Mouse (Mus musculus) hindbrain, postnatal 0 days (tissue): Measurements from ENCODE around the gene Tbc1d30. TPM values are rescaled to one million over a fixed set of nuclear protein-coding genes. Genes with fewer than 3 reads are reported as not detected.

ENCODE experiments used
- ATAC-seq: fragments of 200-750 bp; cut with Nextera tagmentation; 2 replicates; pipeline ENCODE4 v1.8.0; 2017; ENCODE audit warnings: mild to moderate bottlenecking, moderate TSS enrichment, moderate library complexity
- DNase-seq: peaks from one replicate; pipeline ENCODE4 v3.0.0-alpha.2; 2015; ENCODE audit warnings: low spot score
- H3K27ac ChIP-seq: fragments of 300-500 bp; sonication (generic); 2 replicates; pipeline ENCODE4 v1.5.1; 2014; ENCODE audit warnings: mild to moderate bottlenecking
- H3K27me3 ChIP-seq: fragments of 300-500 bp; sonication (generic); 2 replicates; pipeline ENCODE4 v1.6.1; 2014; ENCODE audit warnings: low read length, mixed read lengths; ENCODE audit not compliant: insufficient read depth
- H3K36me3 ChIP-seq: fragments of 300-500 bp; sonication (generic); 2 replicates; pipeline ENCODE4 v1.6.1; 2014; ENCODE audit warnings: low read length, mixed read lengths; ENCODE audit not compliant: insufficient read depth
- H3K4me1 ChIP-seq: fragments of 300-500 bp; sonication (generic); 2 replicates; pipeline ENCODE4 v1.6.1; 2014; ENCODE audit warnings: antibody characterized with exemption, low read length, mixed read lengths; ENCODE audit not compliant: insufficient read depth
- H3K4me2 ChIP-seq: fragments of 300-500 bp; sonication (generic); 2 replicates; pipeline ENCODE4 v1.6.1; 2014; ENCODE audit warnings: low read depth, mild to moderate bottlenecking, low read length, moderate library complexity, mixed read lengths
- H3K4me3 ChIP-seq: fragments of 300-500 bp; sonication (generic); 2 replicates; pipeline ENCODE4 v1.5.1; 2014; ENCODE audit warnings: low read length
- H3K9ac ChIP-seq: fragments of 300-500 bp; sonication (generic); replicated peaks from 2 replicates; pipeline ENCODE4 v1.6.1; 2014; ENCODE audit warnings: mild to moderate bottlenecking, low read length, moderate library complexity, mixed read lengths
- H3K9me3 ChIP-seq: fragments of 300-500 bp; sonication (generic); 2 replicates; pipeline ENCODE4 v1.6.1; 2016; ENCODE audit warnings: low read length, mixed read lengths
- CTCF ChIP-seq: IDR thresholded peaks from 2 replicates; pipeline ENCODE4 v1.5.1; 2016; ENCODE audit warnings: antibody characterized with exemption, control low read depth, low read depth
- WGBS: fragments of 180-500 bp; shearing (Covaris S2); extraction: QIAGEN DNeasy Blood & Tissue Kit; methylation state at CpG from one replicate; pipeline ENCODE4 v1.1.7; 2014; 5-methylcytosine and 5-hydroxymethylcytosine counted together
- polyA plus RNA-seq: library from polyadenylated mRNA; unstranded; fragments of >200 nt; fragmentation: Nextera tagmentation; extraction: Ambion mirVana; gene quantifications from 2 replicates; pipeline ENCODE4 v1.2.1, GENCODE M21; 2015
- total RNA-seq: library from RNA; depleted of rRNA; stranded (reverse); fragments of >200 nt; gene quantifications from 2 replicates; pipeline ENCODE4 v1.2.3, GENCODE M21; 2014; rRNA removed

Gene Tbc1d30
- total RNA-seq (47.5 and 55.6 TPM in 2 replicates), polyA plus RNA-seq (9.6 and 10.4 TPM in 2 replicates)

- Histone ChIP-seq H3K4me3 (peak within 1 kb of the TSS; percentile 49), H3K9me3 (no peaks in the 10 kb centered on the region), H3K9ac (peak within 1 kb of the TSS; percentile 33), H3K36me3 (no peaks in the 10 kb centered on the region), H3K27me3 (peaks cover 11% of the 10 kb centered on the region; the same call in 1 of the 2 replicates), H3K4me2 (peak within 1 kb of the TSS; percentile 87), H3K27ac (0 out of 2 replicates have a peak within 1 kb of the TSS, but pooled peaks have one; percentile 2), H3K4me1 (peaks cover 11% of the 10 kb centered on the region)
- DNase-seq, result peak; percentile 32
- peak; percentile 40; the same call in 1 of the 2 replicates for ATAC-seq
- under 1% methylated on average over 56 of the region's 61 CpGs for WGBS
- TF ChIP-seq CTCF, result no peak
Measured at GRCm38 (mm10) chr10:121351066-121351581, at the start of gene Tbc1d30. Tbc1d30 (minus strand) TSS chr10:121351278.

GRCm38 (mm10) chr10:121398599-121398998 lies 47.5 kb upstream of the Tbc1d30 start:
- Histone ChIP-seq H3K27me3 (no peaks in the 10 kb centered on the region), H3K4me2 (no peak overlapping the region), H3K4me1 (no peaks in the 10 kb centered on the region), H3K9ac (no peak overlapping the region), H3K27ac (no peak overlapping the region), H3K36me3 (peaks cover 23% of the 10 kb centered on the region; the same call in 1 of the 2 replicates), H3K4me3 (no peak overlapping the region), H3K9me3 (no peaks in the 10 kb centered on the region)
- ATAC-seq (no peak), DNase-seq (no peak)
- WGBS, result 92% methylated on average over 7 of the region's 7 CpGs
- TF ChIP-seq CTCF, result no peak

- Histone ChIP-seq H3K27ac (no peak overlapping the region), H3K4me1 (no peaks in the 10 kb centered on the region), H3K27me3 (no peaks in the 10 kb centered on the region), H3K4me3 (no peak overlapping the region), H3K36me3 (peaks cover 49% of the 10 kb centered on the region), H3K9ac (no peak overlapping the region), H3K4me2 (no peak overlapping the region), H3K9me3 (no peaks in the 10 kb centered on the region)
- ATAC-seq (no peak), DNase-seq (no peak)
- 84% methylated on average over 20 of the region's 20 CpGs for WGBS
- TF ChIP-seq CTCF, result no peak
Measured at GRCm38 (mm10) chr10:121395542-121396176, 44.6 kb upstream of the Tbc1d30 start.

GRCm38 (mm10) chr10:121394789-121395325 lies 43.8 kb upstream of the Tbc1d30 start:
- H3K4me2 ChIP-seq, result no peak overlapping the region
- no peak for ATAC-seq
- H3K27me3 ChIP-seq, result no peaks in the 10 kb centered on the region
- no peak overlapping the region for H3K9ac ChIP-seq
- no peak overlapping the region for H3K4me3 ChIP-seq
- no peaks in the 10 kb centered on the region for H3K9me3 ChIP-seq
- TF ChIP-seq CTCF, result no peak
- H3K36me3 ChIP-seq, result peaks cover 57% of the 10 kb centered on the region
- 90% methylated on average over 18 of the region's 18 CpGs for WGBS
- DNase-seq, result no peak
- H3K27ac ChIP-seq, result no peak overlapping the region
- no peaks in the 10 kb centered on the region for H3K4me1 ChIP-seq

- no peak for TF ChIP-seq CTCF
- H3K4me1 ChIP-seq, result no peaks in the 10 kb centered on the region
- H3K27me3 ChIP-seq, result no peaks in the 10 kb centered on the region
- no peak overlapping the region for H3K4me3 ChIP-seq
- ATAC-seq (no peak), DNase-seq (no peak)
- H3K9me3 ChIP-seq, result no peaks in the 10 kb centered on the region
- H3K27ac ChIP-seq, result no peak overlapping the region
- no peak overlapping the region for H3K9ac ChIP-seq
- H3K4me2 ChIP-seq, result no peak overlapping the region
- 62% methylated on average over 6 of the region's 6 CpGs for WGBS
- peaks cover 63% of the 10 kb centered on the region for H3K36me3 ChIP-seq
Measured at GRCm38 (mm10) chr10:121394270-121394669, 43.2 kb upstream of the Tbc1d30 start.

- no peak for ATAC-seq
- H3K27me3 ChIP-seq, result no peaks in the 10 kb centered on the region
- WGBS, result 94% methylated on average over 8 of the region's 8 CpGs
Measured at GRCm38 (mm10) chr10:121391901-121392300, 40.8 kb upstream of the Tbc1d30 start.

GRCm38 (mm10) chr10:121390602-121391001 lies 39.5 kb upstream of the Tbc1d30 start:
- WGBS, result 91% methylated on average over 10 of the region's 10 CpGs
- peaks cover 78% of the 10 kb centered on the region for H3K36me3 ChIP-seq

More at GRCm38 (mm10) chr10:121391901-121392300, 40.8 kb upstream of the Tbc1d30 start:
- Histone ChIP-seq H3K9me3 (no peaks in the 10 kb centered on the region), H3K4me3 (no peak overlapping the region), H3K4me2 (no peak overlapping the region), H3K4me1 (no peaks in the 10 kb centered on the region), H3K27ac (no peak overlapping the region), H3K9ac (no peak overlapping the region), H3K36me3 (peaks cover 86% of the 10 kb centered on the region)
- no peak for TF ChIP-seq CTCF
- no peak for DNase-seq

More at GRCm38 (mm10) chr10:121390602-121391001, 39.5 kb upstream of the Tbc1d30 start:
- Histone ChIP-seq H3K9me3 (no peaks in the 10 kb centered on the region), H3K4me2 (no peak overlapping the region), H3K27me3 (no peaks in the 10 kb centered on the region), H3K9ac (no peak overlapping the region), H3K4me1 (no peaks in the 10 kb centered on the region), H3K4me3 (no peak overlapping the region), H3K27ac (no peak overlapping the region)
- DNase-seq, result no peak
- no peak for TF ChIP-seq CTCF
- no peak for ATAC-seq
